Mouse (Mus musculus) cortical plate, adult 2 months (tissue): ENCODE measurements around the gene Ccdc102a.

Source experiments
- CTCF ChIP-seq: fragments of 200-500 bp; IDR thresholded peaks from 2 replicates; pipeline ENCODE4 v1.5.1; 2011; ENCODE audit warnings: mild to moderate bottlenecking, control low read depth, low read length; ENCODE audit not compliant: insufficient read depth; ENCODE audit errors: extremely low read depth
- POLR2A ChIP-seq: fragments of 200-500 bp; IDR thresholded peaks from 2 replicates; pipeline ENCODE4 v1.6.1; 2011; ENCODE audit warnings: mild to moderate bottlenecking, low read length, control low read depth; ENCODE audit not compliant: insufficient read depth; ENCODE audit errors: extremely low read depth

- TF ChIP-seq POLR2A: no peak
- TF ChIP-seq CTCF: no peak
Observed at GRCm38 (mm10) chr8:94922176-94922575, 4.3 kb upstream of the Ccdc102a start.
